Mouse (Mus musculus) heart, adult 18-20 months (tissue): ENCODE results near the gene Caps2. TPM values are rescaled to one million over a fixed set of nuclear protein-coding genes. Genes with fewer than 3 reads are reported as not detected.

Experiments used
- total RNA-seq, 2 experiments: library from RNA; stranded (reverse); gene quantifications; 2 replicates each; pipeline ENCODE4 v1.2.3; 2021

Caps2 gene
- total RNA-seq, 2 experiments from 2014 or later = not detected

Other genes with a start within 250 kb of the Caps2 start
- 10 to 100 TPM; 26.8 to 31.6 TPM for gene Krr1, start 191.0 kb upstream of the Caps2 start, total RNA-seq
- gene Glipr1, start 161.0 kb upstream of the Caps2 start, total RNA-seq = 1 to 10 TPM; 1.1 to 1.7 TPM
- gene Glipr1l1, start 103.4 kb upstream of the Caps2 start, total RNA-seq = not detected
- not detected for gene Glipr1l2, start 80.3 kb upstream of the Caps2 start, total RNA-seq
- not detected for gene Glipr1l3, start 3.3 kb upstream of the Caps2 start, total RNA-seq
- under 1 TPM; 0.32 to 0.41 TPM for gene Kcnc2, start 107.5 kb downstream of the Caps2 start, total RNA-seq